Mouse (Mus musculus) erythroid progenitor cell, adult 5-6 weeks (primary cell): ENCODE data around the gene Amhr2. TPM values are rescaled to one million over a fixed set of nuclear protein-coding genes. Genes with fewer than 3 reads are reported as not detected.

Source experiments
- total RNA-seq, 2 experiments: library from RNA; stranded (forward) in 1 of 2; stranded (reverse) in 1 of 2; fragments of 150-400 nt in 1 of 2; fragments of 186-747, 209-891 nt in 1 of 2; gene quantifications; 2 replicates each; pipeline versions ENCODE4 v1.2.3 to v1.2.4; 2015 to 2017; ENCODE audit warnings: low replicate concordance in 2 of 2

The Amhr2 gene
- total RNA-seq, 2 experiments from 2014 or later: 3.6 TPM; not detected in 1

Other genes with a start within 250 kb of the Amhr2 start
- gene Zfp740, start 242.1 kb upstream of the Amhr2 start, total RNA-seq (2015; ENCODE audit: low replicate concordance): 25.2 and 33.5 TPM in 2 replicates
- 30.5 and 52.6 TPM in 2 replicates for gene Zfp740, start 242.1 kb upstream of the Amhr2 start, total RNA-seq (2017; ENCODE audit: low replicate concordance)
- 8.3 and 23.9 TPM in 2 replicates for gene Csad, start 240.6 kb upstream of the Amhr2 start, total RNA-seq (2015; ENCODE audit: low replicate concordance)
- gene Csad, start 240.6 kb upstream of the Amhr2 start, total RNA-seq (2017; ENCODE audit: low replicate concordance): 6.3 and 27.2 TPM in 2 replicates
- gene Itgb7, start 213.4 kb upstream of the Amhr2 start, total RNA-seq (2015; ENCODE audit: low replicate concordance): 26.0 and 32.1 TPM in 2 replicates
- gene Itgb7, start 213.4 kb upstream of the Amhr2 start, total RNA-seq (2017; ENCODE audit: low replicate concordance): 21.8 and 32.8 TPM in 2 replicates
- 4.6 and 9.4 TPM in 2 replicates for gene Rarg, start 187.8 kb upstream of the Amhr2 start, total RNA-seq (2015; ENCODE audit: low replicate concordance)
- gene Rarg, start 187.8 kb upstream of the Amhr2 start, total RNA-seq (2017; ENCODE audit: low replicate concordance): 2.6 and 3.6 TPM in 2 replicates
- gene Gm9918, start 174.8 kb upstream of the Amhr2 start, total RNA-seq (2015; ENCODE audit: low replicate concordance): not detected in 2 replicates
- gene Gm9918, start 174.8 kb upstream of the Amhr2 start, total RNA-seq (2017; ENCODE audit: low replicate concordance): not detected in 2 replicates
- gene Mfsd5, start 165.9 kb upstream of the Amhr2 start, total RNA-seq (2015; ENCODE audit: low replicate concordance): 8.8 and 19.1 TPM in 2 replicates
- 3.1 and 5.1 TPM in 2 replicates for gene Mfsd5, start 165.9 kb upstream of the Amhr2 start, total RNA-seq (2017; ENCODE audit: low replicate concordance)
- gene Espl1, start 149.1 kb upstream of the Amhr2 start, total RNA-seq (2015; ENCODE audit: low replicate concordance): 145 and 158 TPM in 2 replicates
- gene Espl1, start 149.1 kb upstream of the Amhr2 start, total RNA-seq (2017; ENCODE audit: low replicate concordance): 127 and 176 TPM in 2 replicates
- gene Pfdn5, start 119.3 kb upstream of the Amhr2 start, total RNA-seq (2015; ENCODE audit: low replicate concordance): 121 and 130 TPM in 2 replicates
- gene Pfdn5, start 119.3 kb upstream of the Amhr2 start, total RNA-seq (2017; ENCODE audit: low replicate concordance): 68.3 and 116 TPM in 2 replicates
- 27.8 and 39.0 TPM in 2 replicates for gene Myg1, start 113.7 kb upstream of the Amhr2 start, total RNA-seq (2015; ENCODE audit: low replicate concordance)
- gene Myg1, start 113.7 kb upstream of the Amhr2 start, total RNA-seq (2017; ENCODE audit: low replicate concordance): 16.2 and 29.7 TPM in 2 replicates
- gene Aaas, start 94.6 kb upstream of the Amhr2 start, total RNA-seq (2015; ENCODE audit: low replicate concordance): 41.9 and 51.5 TPM in 2 replicates
- gene Aaas, start 94.6 kb upstream of the Amhr2 start, total RNA-seq (2017; ENCODE audit: low replicate concordance): 18.2 and 49.8 TPM in 2 replicates
- not detected in 2 replicates for gene Sp7, start 78.2 kb upstream of the Amhr2 start, total RNA-seq (2015; ENCODE audit: low replicate concordance)
- gene Sp7, start 78.2 kb upstream of the Amhr2 start, total RNA-seq (2017; ENCODE audit: low replicate concordance): not detected in 2 replicates
- 80.5 and 94.1 TPM in 2 replicates for gene Sp1, start 39.2 kb upstream of the Amhr2 start, total RNA-seq (2015; ENCODE audit: low replicate concordance)
- gene Sp1, start 39.2 kb upstream of the Amhr2 start, total RNA-seq (2017; ENCODE audit: low replicate concordance): 70.4 and 79.1 TPM in 2 replicates
- gene Prr13, start 13.7 kb downstream of the Amhr2 start, total RNA-seq (2015; ENCODE audit: low replicate concordance): 45.4 and 56.6 TPM in 2 replicates
- gene Prr13, start 13.7 kb downstream of the Amhr2 start, total RNA-seq (2017; ENCODE audit: low replicate concordance): 18.6 and 49.4 TPM in 2 replicates
- gene Pcbp2, start 25.2 kb downstream of the Amhr2 start, total RNA-seq (2015; ENCODE audit: low replicate concordance): 405 and 484 TPM in 2 replicates
- 185 and 238 TPM in 2 replicates for gene Pcbp2, start 25.2 kb downstream of the Amhr2 start, total RNA-seq (2017; ENCODE audit: low replicate concordance)
- not detected in 2 replicates for gene Gm10337, start 58.4 kb downstream of the Amhr2 start, total RNA-seq (2015; ENCODE audit: low replicate concordance)
- not detected in 2 replicates for gene Gm10337, start 58.4 kb downstream of the Amhr2 start, total RNA-seq (2017; ENCODE audit: low replicate concordance)
- 0.72 TPM in 1 of 2 replicates, not detected in the other for gene Map3k12, start 71.7 kb downstream of the Amhr2 start, total RNA-seq (2015; ENCODE audit: low replicate concordance)
- 2.6 TPM in 1 of 2 replicates, not detected in the other for gene Map3k12, start 71.7 kb downstream of the Amhr2 start, total RNA-seq (2017; ENCODE audit: low replicate concordance)
- 11.5 and 19.7 TPM in 2 replicates for gene Tarbp2, start 72.8 kb downstream of the Amhr2 start, total RNA-seq (2015; ENCODE audit: low replicate concordance)
- gene Tarbp2, start 72.8 kb downstream of the Amhr2 start, total RNA-seq (2017; ENCODE audit: low replicate concordance): 11.9 and 20.4 TPM in 2 replicates
- gene Npff, start 79.6 kb downstream of the Amhr2 start, total RNA-seq (2015; ENCODE audit: low replicate concordance): 9.2 and 12.6 TPM in 2 replicates
- 3.3 TPM in 1 of 2 replicates, not detected in the other for gene Npff, start 79.6 kb downstream of the Amhr2 start, total RNA-seq (2017; ENCODE audit: low replicate concordance)
- not detected in 2 replicates for gene Gm28047, start 179.7 kb downstream of the Amhr2 start, total RNA-seq (2015; ENCODE audit: low replicate concordance)
- gene Gm28047, start 179.7 kb downstream of the Amhr2 start, total RNA-seq (2017; ENCODE audit: low replicate concordance): not detected in 2 replicates
- gene Atf7, start 180.1 kb downstream of the Amhr2 start, total RNA-seq (2015; ENCODE audit: low replicate concordance): 55.5 and 93.1 TPM in 2 replicates
- 16.9 and 19.4 TPM in 2 replicates for gene Atf7, start 180.1 kb downstream of the Amhr2 start, total RNA-seq (2017; ENCODE audit: low replicate concordance)
- gene Atp5g2, start 227.0 kb downstream of the Amhr2 start, total RNA-seq (2015; ENCODE audit: low replicate concordance): 10.5 and 17.7 TPM in 2 replicates
- 19.1 and 31.2 TPM in 2 replicates for gene Atp5g2, start 227.0 kb downstream of the Amhr2 start, total RNA-seq (2017; ENCODE audit: low replicate concordance)